Mouse (Mus musculus): ENCODE results near the gene Lamtor1.

DNA sequence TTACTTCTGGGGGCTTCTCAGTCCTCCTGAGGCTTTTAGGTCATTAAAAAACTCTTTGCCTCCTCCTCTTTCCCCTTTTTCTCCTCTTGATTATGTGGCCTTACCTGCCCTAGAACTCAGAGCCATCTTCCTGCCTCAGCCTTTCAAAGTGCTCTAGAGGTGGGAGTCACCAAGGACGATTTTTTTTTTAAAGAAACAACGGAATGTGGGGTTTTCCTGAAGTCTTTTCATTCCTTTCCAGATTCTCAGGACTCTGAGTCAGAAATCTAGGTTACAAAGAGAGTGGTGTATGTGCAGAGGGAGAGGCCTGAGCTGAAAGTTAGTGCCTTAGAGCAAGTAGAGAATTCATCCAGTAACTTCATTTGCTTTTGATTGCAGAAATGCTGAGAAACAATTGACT is 66.0 kb downstream of the Lamtor1 start:
- TF ChIP-seq CTCF (IDR thresholded peaks at IDR 0.05; ENCODE audit: low read depth) (no peak), EP300 (IDR thresholded peaks at IDR 0.05; ENCODE audit: low read depth) (no peak)

Measured in liver, embryonic 14.5 days (tissue).